8 mouse cellular contexts compared by ENCODE assay signal in genomic region chr15:96543181-96543828, GRCm38 (mm10).
DNase-seq lines count a peak whose midpoint lies in the region; ATAC-seq lines count a peak whose summit lies in the region.

No protein-coding gene starts in this region.

- no peaks in the 10 kb centered on the region for H3K9me3 ChIP-seq in embryonic facial prominence, embryonic 10.5 days

- intact Hi-C loops in heart, postnatal 14 days (cut with DNase I): loop anchor here (2.0 kb wide), 1 partner anchor 123 kb away; no protein-coding TSS in a partner anchor

- H3K4me3 ChIP-seq in embryonic facial prominence, embryonic 10.5 days: peak overlapping the region; percentile 55

- no peaks in the 10 kb centered on the region for H3K27me3 ChIP-seq in embryonic facial prominence, embryonic 10.5 days (replicated peaks; ENCODE audit: low read depth, poor library complexity, severe bottlenecking)

- no peak for DNase-seq in cerebellum, adult 9-11 months
- peak; percentile 31 for DNase-seq in adrenal gland, adult 2 months
- DNase-seq in embryonic facial prominence, embryonic 10.5 days (ENCODE audit: low spot score): peak; percentile 81
- DNase-seq in heart, postnatal 14 days: peak; percentile 62 to 72
- peak; percentile 50 to 61 for DNase-seq in layer of hippocampus, postnatal 14 days (ENCODE audit: low spot score in 2 of 2)
- peak; percentile 43 for DNase-seq in skeletal muscle tissue, adult 2 months (ENCODE audit: low read depth, low spot score)

- 5% methylated on average over 24 of the region's 24 CpGs for WGBS in embryonic facial prominence, embryonic 10.5 days

- H3K4me1 ChIP-seq in embryonic facial prominence, embryonic 10.5 days: peaks cover 8% of the 10 kb centered on the region; the same call in 1 of the 2 replicates

- no peaks in the 10 kb centered on the region for H3K36me3 ChIP-seq in embryonic facial prominence, embryonic 10.5 days (replicated peaks)

- peak overlapping the region; percentile 67; the same call in 1 of the 2 replicates for H3K27ac ChIP-seq in embryonic facial prominence, embryonic 10.5 days (replicated peaks)

- ATAC-seq in cerebellum, adult (ENCODE audit: insufficient number of reproducible peaks, low FRiP score, low TSS enrichment): peak; percentile 79; the same call in 1 of the 2 replicates
- ATAC-seq in megakaryocyte progenitor cell, adult 5-6 weeks (replicated peaks; ENCODE audit: poor library complexity): peak; percentile 90
